Mouse (Mus musculus): ENCODE measurements around the gene Magi1.

Magi1 gene

GRCm38 (mm10) chr6:93893956-93894355, 389.8 kb downstream of the Magi1 start:
- DNase-seq (ENCODE audit: low read depth) = no peak

GRCm38 (mm10) chr6:93892922-93893321, 390.8 kb downstream of the Magi1 start:
- DNase-seq (ENCODE audit: low read depth) = no peak

GRCm38 (mm10) chr6:93890011-93890410, 393.7 kb downstream of the Magi1 start:
- DNase-seq (ENCODE audit: low read depth) = no peak

- no peak for DNase-seq (ENCODE audit: low read depth)
Measured at GRCm38 (mm10) chr6:93877337-93877736, 406.4 kb downstream of the Magi1 start.

GRCm38 (mm10) chr6:93874936-93875335, 408.8 kb downstream of the Magi1 start:
- no peak for DNase-seq (ENCODE audit: low read depth)

GRCm38 (mm10) chr6:93874376-93874775, 409.3 kb downstream of the Magi1 start:
- no peak for DNase-seq (ENCODE audit: low read depth)

- DNase-seq (ENCODE audit: low read depth) = no peak
Measured at GRCm38 (mm10) chr6:93873536-93873935, 410.2 kb downstream of the Magi1 start.

GRCm38 (mm10) chr6:93871516-93871915, 412.2 kb downstream of the Magi1 start:
- DNase-seq (ENCODE audit: low read depth) = no peak

- DNase-seq (ENCODE audit: low read depth) = no peak
Measured at GRCm38 (mm10) chr6:93870023-93870422, 413.7 kb downstream of the Magi1 start.

- no peak for DNase-seq (ENCODE audit: low read depth)
Measured at GRCm38 (mm10) chr6:93862263-93862662, 421.5 kb downstream of the Magi1 start.

GRCm38 (mm10) chr6:93856783-93857182, 426.9 kb downstream of the Magi1 start:
- DNase-seq (ENCODE audit: low read depth) = no peak

- DNase-seq (ENCODE audit: low read depth) = no peak
Measured at GRCm38 (mm10) chr6:93855806-93856641, 427.7 kb downstream of the Magi1 start.

- DNase-seq (ENCODE audit: low read depth) = no peak
Measured at GRCm38 (mm10) chr6:93848942-93849790, 434.6 kb downstream of the Magi1 start.

GRCm38 (mm10) chr6:93845498-93845897, 438.2 kb downstream of the Magi1 start:
- no peak for DNase-seq (ENCODE audit: low read depth)

GRCm38 (mm10) chr6:93845080-93845479, 438.6 kb downstream of the Magi1 start:
- no peak for DNase-seq (ENCODE audit: low read depth)

GRCm38 (mm10) chr6:93844576-93844975, 439.1 kb downstream of the Magi1 start:
- no peak for DNase-seq (ENCODE audit: low read depth)

- DNase-seq (ENCODE audit: low read depth) = no peak
Measured at GRCm38 (mm10) chr6:93838398-93838797, 445.3 kb downstream of the Magi1 start.

- DNase-seq (ENCODE audit: low read depth) = no peak
Measured at GRCm38 (mm10) chr6:93836585-93836984, 447.1 kb downstream of the Magi1 start.

- DNase-seq (ENCODE audit: low read depth) = no peak
Measured at GRCm38 (mm10) chr6:93835211-93835610, 448.5 kb downstream of the Magi1 start.

- no peak for DNase-seq (ENCODE audit: low read depth)
Measured at GRCm38 (mm10) chr6:93828262-93828661, 455.5 kb downstream of the Magi1 start.

GRCm38 (mm10) chr6:93826875-93827274, 456.8 kb downstream of the Magi1 start:
- no peak for DNase-seq (ENCODE audit: low read depth)

- no peak for DNase-seq (ENCODE audit: low read depth)
Measured at GRCm38 (mm10) chr6:93822221-93822897, 461.4 kb downstream of the Magi1 start.

Data from c-Kit-positive CD71-negative TER-119-negative erythroid progenitor cells, embryonic 14.5 days (primary cell).